Mouse (Mus musculus) erythroblast, embryonic 14.5 days (primary cell): Measurements from ENCODE around the gene Ifit1. TPM values are rescaled to one million over a fixed set of nuclear protein-coding genes. Genes with fewer than 3 reads are reported as not detected.
"Not testable (repeated sequence)": the region's sequence is repeated elsewhere in the genome, so short reads cannot be mapped to it uniquely, and the experiment has no call there.

Experiments
- H3K27me3 ChIP-seq: 2 replicates; pipeline ENCODE4 v1.6.1; 2012; ENCODE audit warnings: inconsistent platforms; ENCODE audit not compliant: control insufficient read depth
- H3K36me3 ChIP-seq: 2 replicates; pipeline ENCODE4 v1.6.1; 2012; ENCODE audit warnings: mild to moderate bottlenecking, inconsistent platforms; ENCODE audit not compliant: control insufficient read depth
- H3K4me1 ChIP-seq: 2 replicates; pipeline ENCODE4 v1.6.1; 2012; ENCODE audit warnings: inconsistent platforms; ENCODE audit not compliant: control insufficient read depth
- H3K4me3 ChIP-seq: replicated peaks from 2 replicates; pipeline ENCODE3; 2012; ENCODE audit warnings: moderate library complexity, mild to moderate bottlenecking, inconsistent platforms
- H3K9me3 ChIP-seq: 2 replicates; pipeline ENCODE4 v1.6.1; 2012; ENCODE audit warnings: low read length, inconsistent platforms, mixed read lengths; ENCODE audit not compliant: control insufficient read depth
- GATA1 ChIP-seq: IDR thresholded peaks from 2 replicates; pipeline ENCODE4 v1.6.1; 2012; ENCODE audit warnings: low read length, inconsistent platforms, mixed read lengths
- TAL1 ChIP-seq: IDR thresholded peaks from 3 replicates; pipeline ENCODE4 v1.6.1; 2012; ENCODE audit warnings: low read length, inconsistent platforms, mixed read lengths
- polyA plus RNA-seq: library from polyadenylated mRNA; stranded (reverse); fragments of >175 nt; gene quantifications from 2 replicates; pipeline ENCODE4 v1.2.3, GENCODE M21; 2012

Gene Ifit1
- polyA plus RNA-seq, 1 experiment = not detected

- H3K9me3 ChIP-seq = no peaks in the 10 kb centered on the region
- H3K4me3 ChIP-seq = no peak overlapping the region
- no peaks in the 10 kb centered on the region for H3K4me1 ChIP-seq
- no peak for TF ChIP-seq TAL1
- TF ChIP-seq GATA1 = no peak
- H3K36me3 ChIP-seq = no peaks in the 10 kb centered on the region
- no peaks in the 10 kb centered on the region for H3K27me3 ChIP-seq
These were observed 19.8 kb upstream of the Ifit1 start for GRCm38 (mm10) chr19:34620871-34621270.

GRCm38 (mm10) chr19:34623781-34624180, 16.9 kb upstream of the Ifit1 start:
- no peak overlapping the region for H3K4me3 ChIP-seq
- no peaks in the 10 kb centered on the region for H3K36me3 ChIP-seq
- TF ChIP-seq GATA1 (no peak), TAL1 (no peak)
- H3K27me3 ChIP-seq = no peaks in the 10 kb centered on the region
- no peaks in the 10 kb centered on the region for H3K4me1 ChIP-seq
- H3K9me3 ChIP-seq = no peaks in the 10 kb centered on the region

- H3K27me3 ChIP-seq = no peaks in the 10 kb centered on the region
- no peaks in the 10 kb centered on the region for H3K36me3 ChIP-seq
- H3K4me3 ChIP-seq = no peak overlapping the region
- H3K4me1 ChIP-seq = no peaks in the 10 kb centered on the region
- H3K9me3 ChIP-seq = no peaks in the 10 kb centered on the region
- TF ChIP-seq GATA1 = no peak
- TF ChIP-seq TAL1 = no peak
These were observed 16.0 kb upstream of the Ifit1 start for GRCm38 (mm10) chr19:34624663-34625062.

GRCm38 (mm10) chr19:34627496-34627895, 13.2 kb upstream of the Ifit1 start:
- TF ChIP-seq TAL1 = no peak
- no peak for TF ChIP-seq GATA1

GRCm38 (mm10) chr19:34631487-34631886, 9.2 kb upstream of the Ifit1 start:
- no peaks in the 10 kb centered on the region for H3K9me3 ChIP-seq
- H3K36me3 ChIP-seq = no peaks in the 10 kb centered on the region
- no peak for TF ChIP-seq GATA1
- no peak for TF ChIP-seq TAL1
- H3K27me3 ChIP-seq = no peaks in the 10 kb centered on the region
- no peaks in the 10 kb centered on the region for H3K4me1 ChIP-seq
- H3K4me3 ChIP-seq = no peak overlapping the region

More at GRCm38 (mm10) chr19:34627496-34627895, 13.2 kb upstream of the Ifit1 start:
- Histone ChIP-seq H3K27me3 (no peaks in the 10 kb centered on the region), H3K9me3 (no peaks in the 10 kb centered on the region), H3K4me3 (no peak overlapping the region), H3K4me1 (no peaks in the 10 kb centered on the region), H3K36me3 (no peaks in the 10 kb centered on the region)

GRCm38 (mm10) chr19:34633484-34633883, 7.2 kb upstream of the Ifit1 start:
- Histone ChIP-seq H3K4me1 (peaks cover 4% of the 10 kb centered on the region), H3K4me3 (no peak overlapping the region), H3K9me3 (no peaks in the 10 kb centered on the region), H3K27me3 (peaks cover 3% of the 10 kb centered on the region), H3K36me3 (no peaks in the 10 kb centered on the region)
- no peak for TF ChIP-seq GATA1
- TF ChIP-seq TAL1 = no peak

- no peak overlapping the region for H3K4me3 ChIP-seq
- H3K9me3 ChIP-seq = no peaks in the 10 kb centered on the region
- peaks cover 13% of the 10 kb centered on the region for H3K4me1 ChIP-seq
- no peak for TF ChIP-seq TAL1
- TF ChIP-seq GATA1 = no peak
- H3K27me3 ChIP-seq = peaks cover 17% of the 10 kb centered on the region
- no peaks in the 10 kb centered on the region for H3K36me3 ChIP-seq
These were observed 3.6 kb upstream of the Ifit1 start for GRCm38 (mm10) chr19:34636933-34637557.

GRCm38 (mm10) chr19:34642616-34643015, 1.9 kb downstream of the Ifit1 start:
- no peaks in the 10 kb centered on the region for H3K9me3 ChIP-seq
- H3K36me3 ChIP-seq = no peaks in the 10 kb centered on the region
- H3K4me3 ChIP-seq = no peak overlapping the region
- peaks cover 17% of the 10 kb centered on the region for H3K4me1 ChIP-seq
- TF ChIP-seq TAL1 = no peak
- no peak for TF ChIP-seq GATA1
- H3K27me3 ChIP-seq = peaks cover 16% of the 10 kb centered on the region

GRCm38 (mm10) chr19:34647630-34648029, 7.0 kb downstream of the Ifit1 start:
- H3K36me3 ChIP-seq = not testable (repeated sequence)

GRCm38 (mm10) chr19:34650276-34650675, 9.6 kb downstream of the Ifit1 start:
- TF ChIP-seq TAL1 = no peak
- Histone ChIP-seq H3K9me3 (no peaks in the 10 kb centered on the region), H3K4me3 (no peak overlapping the region), H3K4me1 (peaks cover 28% of the 10 kb centered on the region), H3K27me3 (peaks cover 3% of the 10 kb centered on the region; the same call in 1 of the 2 replicates), H3K36me3 (no peaks in the 10 kb centered on the region)

More at GRCm38 (mm10) chr19:34647630-34648029, 7.0 kb downstream of the Ifit1 start:
- not testable (repeated sequence) for H3K4me3 ChIP-seq, H3K9me3 ChIP-seq, H3K27me3 ChIP-seq
- peaks cover 17% of the 10 kb centered on the region for H3K4me1 ChIP-seq
